In genomic region chr11:78301357-78302084, GRCm38 (mm10) we compare ENCODE assay signal across 8 mouse cellular contexts. TPM values are rescaled to one million over a fixed set of nuclear protein-coding genes. Genes with fewer than 3 reads are reported as not detected.
DNase-seq lines count a peak whose midpoint lies in the region; ATAC-seq and TF ChIP-seq lines count a peak whose summit lies in the region.

Gene Spag5, plus strand, starts transcription at chr11:78301529.

- peak within 1 kb of the TSS; percentile 15; the same call in 1 of the 2 replicates for H3K27ac ChIP-seq in bone marrow macrophage, adult 2 months (ENCODE audit: insufficient read depth, low read depth, low read length)
- peak within 1 kb of the TSS; percentile 78 for H3K27ac ChIP-seq in embryonic fibroblast, embryonic 13.5 days (ENCODE audit: insufficient read depth, low read length)
- H3K27ac ChIP-seq in kidney, embryonic 14.5 days (ENCODE audit: low read depth, low read length): peak within 1 kb of the TSS; percentile 69; the same call in 1 of the 2 replicates
- peak within 1 kb of the TSS; percentile 61 for H3K27ac ChIP-seq in limb, embryonic 15.5 days

- peak within 1 kb of the TSS; percentile 56 for H3K4me2 ChIP-seq in kidney, embryonic 14.5 days (replicated peaks; ENCODE audit: low read depth, low read length)
- H3K4me2 ChIP-seq in limb, embryonic 15.5 days: peak within 1 kb of the TSS; percentile 89

- H3K4me1 ChIP-seq in bone marrow macrophage, adult 2 months (ENCODE audit: control insufficient read depth, insufficient read depth, low read length): peaks cover 18% of the 10 kb centered on the region
- H3K4me1 ChIP-seq in embryonic fibroblast, embryonic 13.5 days (ENCODE audit: control insufficient read depth, insufficient read depth, low read length): no peaks in the 10 kb centered on the region; the same call in 1 of the 2 replicates
- peaks cover 4% of the 10 kb centered on the region; the same call in 1 of the 2 replicates for H3K4me1 ChIP-seq in kidney, embryonic 14.5 days (ENCODE audit: control insufficient read depth, insufficient read depth, low read length)
- peaks cover 10% of the 10 kb centered on the region for H3K4me1 ChIP-seq in limb, embryonic 15.5 days

- under 1% methylated on average over 49 of the region's 49 CpGs for WGBS in kidney, embryonic 14.5 days
- under 1% methylated on average over 49 of the region's 49 CpGs for WGBS in limb, embryonic 15.5 days

- TF ChIP-seq POLR2A in bone marrow macrophage, adult 2 months (IDR thresholded peaks at IDR 0.05; ENCODE audit: borderline replicate concordance, low read depth, low read length): no peak
- TF ChIP-seq POLR2A in embryonic fibroblast, embryonic 13.5 days (IDR thresholded peaks at IDR 0.05; ENCODE audit: low read depth, low read length): peak; percentile 87

- H3K27me3 ChIP-seq in kidney, embryonic 14.5 days (ENCODE audit: control insufficient read depth, insufficient read depth, low read length): no peaks in the 10 kb centered on the region
- H3K27me3 ChIP-seq in limb, embryonic 15.5 days: no peaks in the 10 kb centered on the region

- H3K36me3 ChIP-seq in kidney, embryonic 14.5 days (ENCODE audit: control insufficient read depth, insufficient read depth, low read length): peaks cover 32% of the 10 kb centered on the region
- H3K36me3 ChIP-seq in limb, embryonic 15.5 days: peaks cover 24% of the 10 kb centered on the region

- peak; percentile 94 for DNase-seq in A20 (ENCODE audit: low read depth, low spot score)
- DNase-seq in heart, adult 9 months (ENCODE audit: low spot score in 2 of 2): peak; percentile 86 to 90
- peak; percentile 66 to 82 for DNase-seq in monocyte, adult 2 months (ENCODE audit: low read depth in 1 of 2, low spot score in 2 of 2)
- DNase-seq in spleen, postnatal 36 days (ENCODE audit: low spot score in 2 of 2): peak; percentile 87 to 90

- ATAC-seq in kidney, embryonic 14.5 days (ENCODE audit: low FRiP score, low TSS enrichment): peak; percentile 99
- ATAC-seq in limb, embryonic 15.5 days (ENCODE audit: insufficient number of reproducible peaks, low FRiP score, low TSS enrichment, low read depth): peak; percentile 98

- peak within 1 kb of the TSS; percentile 71 for H3K9ac ChIP-seq in kidney, embryonic 14.5 days (ENCODE audit: low read depth, low read length)
- H3K9ac ChIP-seq in limb, embryonic 15.5 days: peak within 1 kb of the TSS; percentile 50

- TF ChIP-seq CTCF in bone marrow macrophage, adult 2 months (IDR thresholded peaks at IDR 0.05; ENCODE audit: low read depth, low read length): 0 out of 2 replicates have a peak, but pooled peaks have one; percentile 7
- TF ChIP-seq CTCF in embryonic fibroblast, embryonic 13.5 days (IDR thresholded peaks at IDR 0.05; ENCODE audit: borderline replicate concordance, insufficient read depth, low read length): no peak

- H3K9me3 ChIP-seq in kidney, embryonic 14.5 days (ENCODE audit: control insufficient read depth, low read length): no peaks in the 10 kb centered on the region
- no peaks in the 10 kb centered on the region for H3K9me3 ChIP-seq in limb, embryonic 15.5 days

- H3K4me3 ChIP-seq in bone marrow macrophage, adult 2 months (ENCODE audit: insufficient read depth, low read length): peak within 1 kb of the TSS; percentile 91
- peak within 1 kb of the TSS; percentile 65 for H3K4me3 ChIP-seq in embryonic fibroblast, embryonic 13.5 days (ENCODE audit: insufficient read depth, low read length)
- H3K4me3 ChIP-seq in kidney, embryonic 14.5 days (ENCODE audit: low read length): peak within 1 kb of the TSS; percentile 86
- peak within 1 kb of the TSS; percentile 70 for H3K4me3 ChIP-seq in limb, embryonic 15.5 days

RNA-seq across cellular contexts. Expression of gene Spag5, which starts in this region (rescaled TPM):
- 19.3 and 28.1 TPM in 2 replicates for polyA plus RNA-seq in bone marrow macrophage, adult 2 months (2012; ENCODE audit: insufficient read depth, insufficient read length, missing spikeins)
- 22.6 and 35.1 TPM in 2 replicates for polyA plus RNA-seq in embryonic fibroblast, embryonic 13.5 days (2011; ENCODE audit: insufficient read length, low read depth, missing spikeins)
- 35.7 and 50.9 TPM in 2 replicates for polyA plus RNA-seq in kidney, embryonic 14.5 days (2014; fragmentation: Nextera tagmentation; extraction: Ambion mirVana)
- polyA plus RNA-seq in limb, embryonic 15.5 days (2015; fragmentation: Nextera tagmentation; extraction: Ambion mirVana): 26.3 and 29.5 TPM in 2 replicates

Comparison
In these comparisons a context has a peak if more than half of its experiments do, and no peak if none do; other contexts are left out.
1. Peak in every context shown above with its lines: DNase-seq, ATAC-seq, H3K4me3 ChIP-seq and H3K27ac ChIP-seq.
2. H3K27ac ChIP-seq: peak in every context shown above with its lines; median percentile 78 in embryonic fibroblast, embryonic 13.5 days; 69 in kidney, embryonic 14.5 days; 61 in limb, embryonic 15.5 days; 15 in bone marrow macrophage, adult 2 months.